Mouse (Mus musculus) left cerebral cortex, adult 11 months (tissue): ENCODE measurements at regions not wholly inside any gene's neighbourhood (a gene's known extent, or its start where the extent isn't known, plus 50 kb on each side); places are given as distances from the start of the nearest gene placed in this dataset.
"Not testable (repeated sequence)": the region's sequence is repeated elsewhere in the genome, so short reads cannot be mapped to it uniquely, and the experiment has no call there.

Experiments
- DNase-seq: peaks from one replicate; pipeline ENCODE4 v3.0.0; 2022; ENCODE audit warnings: low spot score

GRCm38 (mm10) chr7:93254287-93254686 lies 174.6 kb downstream of the Fam181b start:
- DNase-seq = not testable (repeated sequence)

GRCm38 (mm10) chr7:93285748-93286147 lies 206.1 kb downstream of the Fam181b start:
- no peak for DNase-seq

DNA sequence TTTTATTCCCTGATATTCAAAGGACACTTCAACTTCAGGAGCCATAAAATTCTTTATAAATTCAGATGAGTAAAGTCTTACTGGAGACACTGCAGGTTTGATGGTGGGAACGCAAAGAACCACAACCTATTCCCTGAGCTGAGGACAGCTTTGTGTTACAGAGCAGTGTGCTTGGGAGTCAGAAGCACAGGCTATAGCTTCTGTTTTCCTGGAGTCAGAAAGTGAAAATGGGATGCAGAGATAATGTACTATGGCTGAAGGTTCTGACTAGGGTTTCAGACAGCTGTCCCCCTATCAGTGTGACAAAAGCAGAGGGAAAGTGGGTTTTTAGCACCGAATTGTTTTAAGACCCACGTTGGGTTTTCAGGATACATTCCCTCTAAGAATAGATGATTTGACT lies 211.8 kb downstream of the Fam181b start:
- no peak for DNase-seq

DNA sequence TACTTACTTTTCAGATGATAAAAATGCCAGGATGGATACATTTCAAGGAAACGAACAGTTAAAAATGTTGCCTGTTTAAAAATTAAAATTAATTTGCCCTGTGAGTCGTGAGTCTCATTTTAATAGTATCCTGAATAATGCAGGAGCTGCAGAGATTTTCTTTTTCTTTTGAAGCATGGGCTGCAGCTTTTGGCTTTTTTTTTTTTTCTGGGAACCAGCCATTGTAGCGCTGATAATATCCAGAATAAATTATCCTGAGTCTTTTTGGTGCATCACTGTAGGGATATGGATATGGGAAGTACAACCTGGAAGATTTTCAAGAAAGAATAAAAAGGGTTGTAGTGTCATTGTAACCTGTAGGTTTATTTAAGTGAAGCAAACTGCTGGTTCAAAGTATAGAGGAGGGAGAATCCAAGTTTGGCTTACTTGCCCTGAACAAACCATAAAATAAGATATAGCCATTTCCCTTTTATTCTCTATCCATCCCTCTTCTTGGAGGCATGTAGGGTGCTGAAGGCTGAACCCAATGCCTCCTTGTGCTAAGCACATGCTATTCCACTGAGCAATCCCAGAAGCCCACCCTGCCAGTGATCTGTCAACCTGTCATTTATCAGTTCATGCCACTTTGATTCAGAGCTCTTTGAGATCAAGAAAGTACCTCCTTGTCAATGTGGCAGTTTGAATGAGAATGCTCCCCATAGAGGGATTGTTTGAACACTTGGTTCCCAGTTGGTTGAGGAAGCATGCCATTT lies 212.5 kb downstream of the Fam181b start:
- DNase-seq = no peak

GRCm38 (mm10) chr7:93312731-93313130 lies 233.1 kb downstream of the Fam181b start:
- no peak for DNase-seq

GRCm38 (mm10) chr7:93331351-93331750 lies 251.7 kb downstream of the Fam181b start:
- no peak for DNase-seq

DNA sequence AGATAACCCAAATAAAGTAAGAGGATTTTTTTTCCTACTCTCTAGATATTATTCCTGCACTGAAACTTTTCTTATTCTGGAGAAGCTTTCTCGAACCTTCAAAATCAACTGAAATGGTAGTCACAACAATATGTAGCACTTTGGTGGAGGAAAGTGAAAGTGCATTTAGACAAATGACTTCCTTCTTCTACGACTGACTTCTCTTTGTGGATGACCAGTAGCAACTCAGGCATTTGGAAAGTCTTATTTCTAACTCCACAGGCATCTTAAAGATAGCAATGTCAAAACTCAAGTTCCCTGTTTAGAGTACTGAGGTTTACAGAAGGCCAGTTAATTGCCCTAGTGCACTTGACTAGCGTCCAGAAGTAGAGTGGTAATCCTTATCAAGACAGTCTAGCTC lies 252.5 kb downstream of the Fam181b start:
- DNase-seq = no peak

DNA sequence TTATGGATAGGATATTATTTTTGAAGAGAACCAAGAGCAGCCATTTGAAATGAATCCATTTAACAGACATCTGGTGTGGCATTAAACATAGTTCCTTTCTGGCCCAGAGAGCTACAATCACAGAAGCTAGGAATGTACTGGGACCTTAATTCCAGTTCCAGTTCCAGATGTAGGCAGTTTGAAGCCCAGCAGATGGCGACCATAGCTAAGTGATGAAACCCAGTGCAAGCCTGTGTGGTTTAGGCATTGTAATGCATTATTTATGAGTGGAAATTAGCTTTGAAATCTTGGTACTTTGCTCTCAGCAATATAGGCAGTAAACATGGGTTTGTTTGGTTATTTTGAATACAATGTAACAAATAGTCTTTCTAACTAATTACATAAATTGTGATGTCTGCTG lies 256.8 kb downstream of the Fam181b start:
- peak; percentile 30 for DNase-seq
